Mouse (Mus musculus) heart, embryonic 14.5 days (tissue): ENCODE measurements around the gene Ankrd34c. TPM values are rescaled to one million over a fixed set of nuclear protein-coding genes. Genes with fewer than 3 reads are reported as not detected.

Experiments used
- ATAC-seq: fragments of 200-750 bp; cut with Nextera tagmentation; 2 replicates; pipeline ENCODE4 v1.8.0; 2017; ENCODE audit warnings: low read depth, moderate TSS enrichment; ENCODE audit not compliant: insufficient number of reproducible peaks, insufficient read depth, low FRiP score
- H3K27ac ChIP-seq, 2 experiments: fragments of 200-500 bp in 1 of 2; fragments of 300-500 bp in 1 of 2; sonication (generic) in 1 of 2; replicated peaks in 1 of 2; 2 replicates each; pipeline ENCODE4 v1.5.1; 2012 to 2014; ENCODE audit warnings: low read depth in 2 of 2, low read length in 2 of 2, control low read depth in 1 of 2, mild to moderate bottlenecking in 1 of 2, mixed read lengths in 1 of 2; ENCODE audit not compliant: control insufficient read depth in 1 of 2, insufficient read depth in 1 of 2
- H3K27me3 ChIP-seq: fragments of 300-500 bp; sonication (generic); 2 replicates; pipeline ENCODE4 v1.6.1; 2014; ENCODE audit warnings: mild to moderate bottlenecking, low read length, control low read depth; ENCODE audit not compliant: control insufficient read depth, insufficient read depth
- H3K36me3 ChIP-seq: fragments of 300-500 bp; sonication (generic); 2 replicates; pipeline ENCODE4 v1.6.1; 2014; ENCODE audit warnings: mild to moderate bottlenecking, control low read depth, low read length, mixed read lengths; ENCODE audit not compliant: control insufficient read depth, insufficient read depth
- H3K4me1 ChIP-seq, 2 experiments: fragments of 200-500 bp in 1 of 2; fragments of 300-500 bp in 1 of 2; sonication (generic) in 1 of 2; 2 replicates each; pipeline ENCODE4 v1.6.1; 2012 to 2014; ENCODE audit warnings: low read length in 2 of 2, control low read depth in 1 of 2, mixed read lengths in 1 of 2; ENCODE audit not compliant: control insufficient read depth in 2 of 2, insufficient read depth in 2 of 2
- H3K4me2 ChIP-seq: fragments of 300-500 bp; sonication (generic); 2 replicates; pipeline ENCODE4 v1.6.1; 2014; ENCODE audit warnings: mild to moderate bottlenecking, low read length
- H3K4me3 ChIP-seq, 2 experiments: fragments of 200-500 bp in 1 of 2; fragments of 300-500 bp in 1 of 2; sonication (generic) in 1 of 2; 2 replicates each; pipeline ENCODE4 v1.5.1; 2012 to 2014; ENCODE audit warnings: low read length in 2 of 2, mild to moderate bottlenecking in 2 of 2, control low read depth in 1 of 2, low read depth in 1 of 2, moderate library complexity in 1 of 2; ENCODE audit not compliant: control insufficient read depth in 1 of 2, insufficient read depth in 1 of 2
- H3K9ac ChIP-seq: fragments of 300-500 bp; sonication (generic); 2 replicates; pipeline ENCODE4 v1.6.1; 2014; ENCODE audit warnings: mild to moderate bottlenecking, low read length
- H3K9me3 ChIP-seq: fragments of 300-500 bp; sonication (generic); 2 replicates; pipeline ENCODE4 v1.6.1; 2016; ENCODE audit warnings: low read length, control low read depth; ENCODE audit not compliant: control insufficient read depth
- WGBS: fragments of 180-500 bp; shearing (Covaris S2); extraction: QIAGEN DNeasy Blood & Tissue Kit; methylation state at CpG from one replicate; pipeline ENCODE4 v1.1.7; 2014; 5-methylcytosine and 5-hydroxymethylcytosine counted together
- polyA plus RNA-seq: library from polyadenylated mRNA; unstranded; fragments of >200 nt; fragmentation: Nextera tagmentation; extraction: Ambion mirVana; gene quantifications from 2 replicates; pipeline ENCODE4 v1.2.1, GENCODE M21; 2014

Ankrd34c gene
- polyA plus RNA-seq, 1 experiment from 2014 or later: not detected

- no peaks in the 10 kb centered on the region for H3K27me3 ChIP-seq
- no peak overlapping the region for H3K4me2 ChIP-seq
- no peak for ATAC-seq
- no peaks in the 10 kb centered on the region for H3K4me1 ChIP-seq
- no peak overlapping the region for H3K9ac ChIP-seq
- no peak overlapping the region for H3K27ac ChIP-seq
- H3K4me3 ChIP-seq: no peak overlapping the region
- WGBS: 28% methylated on average over 4 of the region's 4 CpGs
- no peaks in the 10 kb centered on the region for H3K9me3 ChIP-seq
- no peaks in the 10 kb centered on the region for H3K36me3 ChIP-seq
Observed at GRCm38 (mm10) chr9:89757571-89757970, 19.3 kb upstream of the Ankrd34c start.

- no peak overlapping the region for H3K4me2 ChIP-seq
- H3K36me3 ChIP-seq: no peaks in the 10 kb centered on the region
- no peaks in the 10 kb centered on the region for H3K9me3 ChIP-seq
- no peak overlapping the region for H3K4me3 ChIP-seq
- H3K27ac ChIP-seq: no peak overlapping the region
- ATAC-seq: no peak
- H3K27me3 ChIP-seq: peaks cover 10% of the 10 kb centered on the region
- H3K9ac ChIP-seq: no peak overlapping the region
- no peaks in the 10 kb centered on the region for H3K4me1 ChIP-seq
Observed at GRCm38 (mm10) chr9:89740041-89740440, 1.8 kb upstream of the Ankrd34c start.

- H3K9ac ChIP-seq: no peak overlapping the region
- no peak for ATAC-seq
- 12% methylated on average over 6 of the region's 6 CpGs for WGBS
- H3K27ac ChIP-seq: no peak overlapping the region
- no peaks in the 10 kb centered on the region for H3K9me3 ChIP-seq
- no peak overlapping the region for H3K4me2 ChIP-seq
- no peaks in the 10 kb centered on the region for H3K36me3 ChIP-seq
- H3K27me3 ChIP-seq: peaks cover 10% of the 10 kb centered on the region
- H3K4me1 ChIP-seq: no peaks in the 10 kb centered on the region
- H3K4me3 ChIP-seq: no peak overlapping the region
Observed at GRCm38 (mm10) chr9:89737888-89738287, 387 bp downstream of the Ankrd34c start.

GRCm38 (mm10) chr9:89736932-89737705, 1.2 kb downstream of the Ankrd34c start:
- no peak overlapping the region for H3K4me3 ChIP-seq
- H3K4me2 ChIP-seq: no peak overlapping the region
- H3K9ac ChIP-seq: no peak overlapping the region
- H3K27ac ChIP-seq: no peak overlapping the region
- H3K36me3 ChIP-seq: no peaks in the 10 kb centered on the region
- no peaks in the 10 kb centered on the region for H3K9me3 ChIP-seq
- no peaks in the 10 kb centered on the region for H3K4me1 ChIP-seq
- 7% methylated on average over 20 of the region's 20 CpGs for WGBS
- no peak for ATAC-seq
- H3K27me3 ChIP-seq: peaks cover 10% of the 10 kb centered on the region

- no peak overlapping the region for H3K9ac ChIP-seq
- H3K4me1 ChIP-seq: peaks cover 5 to 7% of the 10 kb centered on the region in 2 experiments; a peak in 3 of 4 replicates
- no peaks in the 10 kb centered on the region for H3K9me3 ChIP-seq
- WGBS: 13% methylated on average over 4 of the region's 4 CpGs
- no peak overlapping the region for H3K4me2 ChIP-seq
- H3K27me3 ChIP-seq: no peaks in the 10 kb centered on the region
- H3K36me3 ChIP-seq: peaks cover 8% of the 10 kb centered on the region; the same call in 1 of the 2 replicates
- no peak overlapping the region for H3K27ac ChIP-seq
- no peak overlapping the region for H3K4me3 ChIP-seq
- ATAC-seq: no peak
Observed at GRCm38 (mm10) chr9:89706906-89707305, 31.4 kb downstream of the Ankrd34c start.

- 11% methylated on average over 10 of the region's 10 CpGs for WGBS
- H3K27ac ChIP-seq: peak overlapping the region; percentile 61 to 87; a peak in 3 of 4 replicates
- H3K27me3 ChIP-seq: no peaks in the 10 kb centered on the region
- ATAC-seq: 0 out of 2 replicates have a peak, but pooled peaks have one; percentile 3
- peaks cover 5 to 7% of the 10 kb centered on the region in 2 experiments; a peak in 3 of 4 replicates for H3K4me1 ChIP-seq
- no peaks in the 10 kb centered on the region for H3K9me3 ChIP-seq
- H3K4me2 ChIP-seq: peak overlapping the region; percentile 99
- peaks cover 25% of the 10 kb centered on the region for H3K36me3 ChIP-seq
- H3K9ac ChIP-seq: peak overlapping the region; percentile 78
- peak overlapping the region; percentile 70 to 88 for H3K4me3 ChIP-seq
Observed at GRCm38 (mm10) chr9:89705197-89705533, 33.1 kb downstream of the Ankrd34c start.

- peak within 1 kb of the TSS; percentile 61 to 87 for H3K27ac ChIP-seq
- H3K9me3 ChIP-seq: no peaks in the 10 kb centered on the region
- ATAC-seq: peak; percentile 98
- H3K4me1 ChIP-seq: peaks cover 5 to 7% of the 10 kb centered on the region in 2 experiments; a peak in 3 of 4 replicates
- 1% methylated on average over 52 of the region's 52 CpGs for WGBS
- peak within 1 kb of the TSS; percentile 70 to 88 for H3K4me3 ChIP-seq
- H3K36me3 ChIP-seq: peaks cover 32% of the 10 kb centered on the region
- peak within 1 kb of the TSS; percentile 78 for H3K9ac ChIP-seq
- H3K27me3 ChIP-seq: no peaks in the 10 kb centered on the region
- H3K4me2 ChIP-seq: peak within 1 kb of the TSS; percentile 99
Observed at GRCm38 (mm10) chr9:89704265-89705196, 33.7 kb downstream of the Ankrd34c start, which contains the start of gene Tmed3. Gene Tmed3 (minus strand): TSS chr9:89705068.
